Mouse (Mus musculus): ENCODE measurements around the gene Serac1.
"Not testable (repeated sequence)": the region's sequence is repeated elsewhere in the genome, so short reads cannot be mapped to it uniquely, and the experiment has no call there.

Gene Serac1

DNA sequence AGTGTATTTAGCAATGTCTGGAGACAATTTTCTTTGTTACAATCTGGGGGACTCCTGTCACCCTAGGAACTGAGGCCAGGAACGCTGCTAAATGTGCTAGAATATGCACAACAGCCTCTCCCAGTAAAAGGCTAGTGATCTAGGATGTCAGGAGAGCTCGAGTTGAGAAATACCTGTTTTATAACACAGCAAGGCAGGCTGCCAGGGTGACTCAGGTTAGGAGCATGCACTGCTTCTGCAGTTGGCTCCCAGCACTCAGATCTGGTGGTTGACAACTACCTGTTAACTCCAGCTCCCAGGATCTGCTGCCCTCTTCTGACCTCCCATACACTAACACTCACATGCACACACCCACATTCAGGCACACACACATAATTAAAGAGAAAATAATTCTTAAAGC lies 13.5 kb downstream of the Serac1 start:
- DNase-seq (ENCODE audit: low spot score): no peak

DNA sequence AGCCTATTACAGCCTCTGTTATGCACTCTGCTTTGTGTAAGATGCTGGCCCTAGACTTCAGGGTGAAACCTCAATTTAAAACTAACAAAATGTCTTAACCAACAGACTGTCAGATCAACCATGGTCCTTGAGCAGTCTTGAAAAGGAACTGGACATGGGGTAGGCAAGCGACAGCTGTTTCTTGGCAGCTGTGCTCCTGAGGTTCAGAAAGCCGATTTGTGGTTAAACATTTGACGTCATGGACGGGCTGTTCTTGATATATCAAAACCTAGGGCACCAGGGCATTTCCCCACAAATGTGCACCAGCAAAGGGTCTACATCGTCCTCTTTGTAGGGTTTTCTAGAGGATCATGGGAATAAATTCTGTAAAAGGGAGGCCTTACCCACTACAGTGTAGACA lies 16.0 kb downstream of the Serac1 start:
- DNase-seq (ENCODE audit: low spot score): no peak

- DNase-seq (ENCODE audit: low spot score): no peak
Measured at GRCm38 (mm10) chr17:6062793-6063192, 16.7 kb downstream of the Serac1 start.

DNA sequence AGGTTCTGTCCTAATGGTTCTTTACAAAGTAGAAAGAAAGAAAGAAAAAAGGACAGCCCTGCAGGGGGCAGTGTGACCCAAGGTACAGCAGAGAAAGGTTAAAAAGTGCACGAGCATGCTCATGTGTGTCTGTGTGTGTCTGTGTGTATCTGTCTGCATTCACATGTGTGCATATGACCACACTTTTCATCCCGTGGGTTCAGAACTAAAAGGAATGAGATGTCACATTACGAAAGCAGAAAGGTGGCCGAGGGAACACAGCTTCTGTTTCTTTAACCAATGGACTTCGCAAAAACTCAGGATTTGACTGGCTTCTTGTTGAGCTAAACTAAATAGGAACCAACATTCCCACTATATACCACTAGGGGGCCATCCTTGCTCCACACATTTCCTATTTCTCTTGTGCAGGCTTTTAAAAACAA lies 24.6 kb downstream of the Serac1 start:
- peak; percentile 48 for DNase-seq (ENCODE audit: low spot score)

DNA sequence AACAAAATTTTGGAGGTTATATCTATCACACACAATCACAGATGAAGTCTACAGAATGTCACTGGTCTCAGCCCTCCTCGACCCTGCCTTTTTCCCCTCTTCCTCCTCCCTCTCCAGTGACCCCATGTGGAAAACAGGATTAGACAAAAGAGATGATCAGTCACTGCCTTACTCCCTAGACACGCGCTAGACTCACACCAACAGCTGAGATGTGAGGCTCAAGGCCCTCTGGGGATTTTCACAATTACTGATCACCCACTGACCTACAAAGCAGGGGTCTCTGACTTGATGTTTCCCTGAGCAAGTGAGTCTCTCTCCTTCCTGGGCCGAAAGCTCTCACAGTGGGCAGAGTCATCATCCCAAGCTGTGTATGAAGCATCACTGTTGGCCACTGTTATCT lies 26.7 kb downstream of the Serac1 start:
- no peak for DNase-seq (ENCODE audit: low spot score)

DNA sequence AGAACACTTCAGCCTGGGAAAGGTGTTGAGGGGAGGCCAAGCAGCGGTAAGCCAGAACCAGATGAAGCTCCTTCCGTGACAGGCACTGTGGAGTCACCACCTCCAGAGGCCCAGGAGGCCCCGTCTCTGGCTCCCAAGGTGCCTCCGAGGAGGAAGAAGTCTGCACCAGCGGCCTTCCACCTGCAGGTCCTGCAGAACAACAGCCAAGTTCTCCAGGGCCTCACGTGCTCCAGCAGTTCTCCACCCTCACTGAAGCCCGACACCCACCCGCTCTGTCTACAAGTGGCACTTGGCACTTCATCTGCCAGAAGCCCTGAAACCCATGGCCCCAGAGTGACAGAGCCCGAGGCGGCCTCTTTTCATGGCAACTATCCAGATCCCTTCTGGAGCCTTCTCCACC lies 42.0 kb downstream of the Serac1 start:
- no peak for DNase-seq (ENCODE audit: low spot score)

DNA sequence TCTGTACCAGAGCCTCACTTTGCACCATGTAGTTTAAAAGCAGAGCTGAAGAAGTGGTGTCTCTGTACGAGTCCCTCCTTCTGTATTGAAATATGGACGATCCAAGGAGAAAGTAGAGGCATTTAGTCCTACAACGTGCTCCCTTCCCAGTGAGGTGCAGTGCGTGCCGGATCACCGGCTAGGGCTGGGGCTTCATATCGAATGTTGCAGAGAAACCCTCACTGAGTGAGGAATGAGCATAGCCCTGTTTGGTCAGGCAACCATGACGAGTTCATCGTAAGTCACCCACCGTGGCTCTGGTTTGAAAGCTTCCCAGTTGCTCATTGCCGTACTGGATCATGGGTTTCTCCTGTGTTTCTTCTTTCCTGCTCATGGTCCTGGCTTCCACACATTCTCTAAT lies 42.7 kb downstream of the Serac1 start:
- DNase-seq (ENCODE audit: low spot score): no peak

GRCm38 (mm10) chr17:6036458-6036857 lies 43.1 kb downstream of the Serac1 start:
- no peak for DNase-seq (ENCODE audit: low spot score)

DNA sequence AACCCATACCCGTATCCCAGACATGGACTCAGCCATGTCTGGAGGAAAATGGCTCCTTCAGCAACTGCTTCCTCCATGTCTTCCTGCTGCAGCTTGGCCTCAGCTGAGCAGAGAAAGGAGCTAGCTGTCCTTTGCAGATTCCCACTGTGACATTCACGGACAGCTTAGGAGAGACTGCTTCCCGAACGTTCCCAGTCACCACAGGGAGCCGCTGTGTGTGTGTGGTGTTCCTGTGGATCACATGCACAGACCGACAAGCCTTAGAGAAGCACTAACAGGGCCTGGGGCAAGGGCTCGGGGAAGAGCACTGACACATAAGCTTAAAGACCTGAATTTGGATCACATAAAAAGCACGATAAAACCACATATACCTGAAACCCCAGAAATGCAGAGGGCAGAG lies 43.9 kb downstream of the Serac1 start:
- no peak for DNase-seq (ENCODE audit: low spot score)

DNA sequence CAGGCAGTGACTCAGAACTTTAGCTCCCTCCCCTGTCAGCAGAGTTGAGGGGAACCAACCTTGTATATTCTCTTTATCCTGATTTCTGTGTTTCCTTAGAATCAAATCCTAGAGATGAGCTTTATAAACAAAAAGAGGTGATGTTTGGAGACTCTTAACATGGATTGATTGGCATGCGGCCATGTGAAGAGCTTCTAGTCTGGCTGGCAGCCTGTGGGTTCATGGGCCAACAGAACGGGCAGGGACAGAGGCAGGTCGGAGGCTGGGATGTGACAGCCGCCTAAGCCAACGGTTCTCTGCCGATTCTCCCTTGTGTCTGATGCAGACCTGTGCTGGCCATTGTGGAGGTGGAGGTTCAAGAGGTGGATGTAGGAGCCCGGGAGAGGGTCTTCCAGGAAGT lies 53.7 kb downstream of the Serac1 start:
- DNase-seq (ENCODE audit: low spot score): no peak

DNA sequence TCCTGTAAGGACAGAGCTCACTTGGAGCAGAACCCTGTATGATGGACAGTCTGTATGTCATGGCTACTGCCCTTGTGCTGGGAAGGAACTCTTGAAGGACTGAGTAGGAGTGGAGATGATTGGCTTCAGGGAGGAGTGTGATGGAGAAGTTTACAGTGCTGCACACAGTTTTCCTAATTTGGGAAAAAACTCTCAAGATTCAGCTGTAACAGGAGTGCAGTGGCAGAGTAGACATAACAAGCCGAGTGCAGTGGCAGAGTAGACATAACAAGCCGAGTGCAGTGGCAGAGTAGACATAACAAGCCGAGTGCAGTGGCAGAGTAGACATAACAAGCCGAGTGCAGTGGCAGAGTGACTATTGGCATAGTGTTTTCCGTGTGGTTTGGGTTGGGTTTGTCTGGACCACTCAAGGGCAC lies 58.2 kb downstream of the Serac1 start:
- not testable (repeated sequence) for DNase-seq (ENCODE audit: low spot score)

DNA sequence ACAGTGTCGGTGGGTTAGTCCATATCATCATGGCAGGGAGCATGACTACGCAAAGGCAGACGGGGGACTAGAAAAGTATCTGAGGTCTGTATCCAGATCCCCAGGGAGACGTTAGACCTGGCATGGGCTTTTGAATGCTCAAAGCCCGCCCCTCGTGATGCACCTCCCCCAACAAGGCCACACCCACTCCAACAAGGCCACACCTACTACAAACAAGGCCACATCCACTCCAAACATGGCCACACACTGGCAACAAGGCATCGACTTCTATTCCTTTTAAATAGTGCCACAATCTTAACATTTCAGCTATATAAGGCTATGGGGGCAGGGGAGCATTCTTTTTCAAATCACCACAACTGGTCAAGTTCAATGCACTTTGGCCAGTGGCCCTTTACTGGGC lies 58.9 kb downstream of the Serac1 start:
- no peak for DNase-seq (ENCODE audit: low spot score)

GRCm38 (mm10) chr17:6019776-6020175 lies 59.8 kb downstream of the Serac1 start:
- DNase-seq (ENCODE audit: low spot score): no peak

- DNase-seq (ENCODE audit: low spot score): no peak
Measured at GRCm38 (mm10) chr17:6018348-6018747, 61.2 kb downstream of the Serac1 start.

DNA sequence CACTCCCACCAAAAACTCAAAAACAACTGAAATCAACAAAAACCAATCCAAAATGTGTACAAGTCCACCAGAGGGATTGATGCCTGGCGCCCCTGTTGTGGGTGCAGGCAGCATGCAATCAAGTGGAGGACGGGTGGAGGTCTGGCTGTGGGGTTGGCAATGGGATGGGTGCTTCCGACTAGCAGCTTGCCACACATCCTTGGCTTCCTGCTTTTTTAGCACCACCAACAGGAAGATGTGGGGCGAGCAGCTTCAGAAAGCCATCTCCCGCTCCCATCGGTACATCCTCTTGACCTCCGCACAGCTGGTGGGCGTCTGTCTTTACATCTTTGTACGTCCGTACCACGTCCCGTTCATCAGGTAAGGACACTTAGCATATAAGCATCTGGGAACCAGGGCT lies 62.3 kb downstream of the Serac1 start:
- no peak for DNase-seq (ENCODE audit: low spot score)

- DNase-seq (ENCODE audit: low spot score): no peak
Measured at GRCm38 (mm10) chr17:6016213-6016780, 63.2 kb downstream of the Serac1 start.

- no peak for DNase-seq (ENCODE audit: low spot score)
Measured at GRCm38 (mm10) chr17:6014985-6015384, 64.6 kb downstream of the Serac1 start.

- no peak for DNase-seq (ENCODE audit: low spot score)
Measured at GRCm38 (mm10) chr17:6013079-6013478, 66.5 kb downstream of the Serac1 start.

DNA sequence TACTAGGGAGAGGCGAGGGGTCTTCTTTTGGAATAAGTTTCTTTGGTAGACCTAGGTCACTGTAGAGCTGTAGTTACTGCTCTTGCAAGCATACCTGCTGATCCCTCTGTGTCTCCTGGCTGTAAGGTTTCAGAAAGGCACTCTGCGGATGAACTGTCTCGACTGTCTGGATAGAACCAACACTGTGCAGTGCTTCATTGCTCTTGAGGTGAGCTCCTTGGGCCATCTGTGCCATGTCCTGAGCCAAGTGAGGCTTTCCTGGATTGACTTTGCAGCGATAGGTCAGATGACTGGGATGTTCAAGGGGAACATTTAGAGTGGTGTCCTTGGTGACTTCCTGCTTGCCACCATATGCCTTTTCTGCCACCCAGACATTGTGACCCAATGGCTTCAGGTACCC lies 69.9 kb downstream of the Serac1 start:
- DNase-seq (ENCODE audit: low spot score): no peak

DNA sequence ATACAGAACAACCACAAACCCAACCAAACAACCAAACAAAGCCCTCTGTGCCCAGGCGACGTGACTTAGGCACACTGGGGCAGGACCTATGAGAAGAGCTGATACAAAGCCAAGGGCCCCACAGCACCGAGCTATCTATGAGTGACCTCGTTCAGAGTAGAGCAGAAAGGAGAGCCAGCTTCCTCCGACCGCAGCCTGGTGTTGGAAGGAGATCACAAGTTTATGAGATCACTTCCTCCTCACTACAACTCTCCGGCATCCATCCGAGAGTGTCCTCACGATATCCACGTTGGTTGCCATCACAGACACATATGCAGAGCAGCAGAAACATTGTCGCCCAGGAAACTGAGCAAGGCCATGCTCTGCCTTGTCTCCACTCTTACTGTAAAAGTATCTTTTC lies 71.0 kb downstream of the Serac1 start:
- no peak for DNase-seq (ENCODE audit: low spot score)

- DNase-seq (ENCODE audit: low spot score): no peak
Measured at GRCm38 (mm10) chr17:6007902-6008301, 71.6 kb downstream of the Serac1 start.

DNA sequence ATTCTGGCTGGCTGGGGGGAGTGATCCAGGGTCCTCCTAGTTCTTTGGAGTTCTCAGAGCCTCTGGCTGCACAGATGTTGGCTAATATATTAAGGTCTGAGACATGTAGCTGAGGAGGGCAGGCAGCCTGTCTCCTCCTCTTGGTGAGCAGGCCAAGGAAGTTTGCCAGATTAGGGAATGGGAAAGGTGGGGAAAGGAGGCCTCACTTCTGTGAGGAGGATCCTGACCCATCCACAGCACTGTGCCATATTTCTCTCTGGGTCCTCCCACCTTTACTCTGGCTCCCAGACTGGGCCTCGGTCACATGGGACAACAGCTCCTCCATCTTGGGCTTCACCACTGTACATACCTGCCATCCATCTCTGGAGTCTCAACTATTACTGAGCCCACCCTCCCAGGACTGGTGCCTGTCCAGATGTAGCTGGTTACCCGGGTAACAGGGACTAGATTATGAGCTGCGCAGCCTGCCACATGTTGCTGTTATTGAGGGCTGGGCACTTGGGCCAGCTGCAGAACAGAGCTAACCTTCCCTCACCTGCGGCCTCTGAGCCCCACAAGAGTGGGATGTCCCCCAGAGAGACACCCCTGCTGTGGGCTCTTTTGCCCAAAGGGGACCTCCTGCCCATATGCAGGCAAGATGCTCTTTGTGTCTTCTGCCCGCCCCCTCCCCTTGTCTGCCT lies 72.3 kb downstream of the Serac1 start:
- DNase-seq (ENCODE audit: low spot score): no peak

- DNase-seq (ENCODE audit: low spot score): peak; percentile 78
Measured at GRCm38 (mm10) chr17:6005638-6006471, 73.7 kb downstream of the Serac1 start.
